Mouse (Mus musculus): ENCODE measurements around the gene Acap1. TPM values are rescaled to one million over a fixed set of nuclear protein-coding genes. Genes with fewer than 3 reads are reported as not detected.

The Acap1 gene
- total and polyA plus RNA-seq, 3 experiments: 39.6 to 70.9 (median 58.2) TPM

- TF ChIP-seq TBP (conservative IDR thresholded peaks at IDR 0.05; ENCODE audit: low read depth, low read length) (peak; percentile 84; the same call in 1 of the 2 replicates), ZNF384 (IDR thresholded peaks at IDR 0.05; ENCODE audit: low read depth, low read length) (no peak), JUN (IDR thresholded peaks at IDR 0.05; ENCODE audit: insufficient read depth, low read depth, low read length) (no peak), CHD2 (IDR thresholded peaks at IDR 0.05; ENCODE audit: low read length) (peak; percentile 55), MAFK (IDR thresholded peaks at IDR 0.05; ENCODE audit: insufficient replicate concordance, low read length) (no peak), HCFC1 (IDR thresholded peaks at IDR 0.05; ENCODE audit: low read depth, low read length) (no peak), RCOR1 (conservative IDR thresholded peaks at IDR 0.05; ENCODE audit: low read depth, low read length) (no peak; the same call in 1 of the 2 replicates), IRF4 (IDR thresholded peaks at IDR 0.05; ENCODE audit: low read depth, low read length) (peak; percentile 57), E2F4 (IDR thresholded peaks at IDR 0.05; ENCODE audit: insufficient replicate concordance, low read depth, low read length) (peak; percentile 79; the same call in 1 of the 2 replicates)
These were observed 5.4 kb upstream of the Acap1 start, which contains the start of the genes 2810408A11Rik and Neurl4 (continued) for GRCm38 (mm10) chr11:69900471-69901405.

- H3K9ac ChIP-seq (ENCODE audit: insufficient read depth, low read depth): no peak overlapping the region
These were observed 4.5 kb upstream of the Acap1 start for GRCm38 (mm10) chr11:69899870-69900269.

GRCm38 (mm10) chr11:69894671-69895070, 668 bp downstream of the Acap1 start:
- Histone ChIP-seq H3K4me2 (ENCODE audit: insufficient read depth, low read depth, poor library complexity, severe bottlenecking) (peak overlapping the region; percentile 46), H3K9ac (ENCODE audit: insufficient read depth, low read depth) (peak overlapping the region; percentile 74), H3K27ac (ENCODE audit: insufficient read depth, low read depth) (peak overlapping the region; percentile 37), H3K4me1 (ENCODE audit: control insufficient read depth in 1 of 2, insufficient read depth in 2 of 2) (peaks cover 5 to 30% of the 10 kb centered on the region in 2 experiments; a peak in 3 of 4 replicates), H3K27me3 (replicated peaks) (no peaks in the 10 kb centered on the region), H3K79me2 (replicated peaks; ENCODE audit: control insufficient read depth, extremely low read depth, insufficient read depth, poor library complexity, severe bottlenecking) (no peaks in the 10 kb centered on the region), H3K9me3 (replicated peaks; ENCODE audit: low read length) (no peaks in the 10 kb centered on the region), H3K4me3 (replicated peaks in 1 of 3; ENCODE audit: low read depth in 2 of 3, low read length in 2 of 3, poor library complexity in 1 of 3) (peak overlapping the region; percentile 53 to 65 (median 63)), H3K36me3 (replicated peaks in 1 of 2; ENCODE audit: control insufficient read depth in 1 of 2, insufficient read depth in 1 of 2, low read length in 1 of 2) (peaks cover 3 to 31% of the 10 kb centered on the region in 2 experiments)
- dilution Hi-C loops (cut with MboI; ENCODE audit: extremely low pct_ligation_motif_present, extremely low pct_unique_long_range_greater_than_20kb, low sequenced_read_pairs) (no loop called here), in situ Hi-C loops (cut with MboI; ENCODE audit: low pct_ligation_motif_present, low pct_unique_long_range_greater_than_20kb, low sequenced_read_pairs) (no loop called here)
- peak; percentile 84 for DNase-seq (ENCODE audit: extremely low read depth)
- no peak for TF ChIP-seq MAZ (IDR thresholded peaks at IDR 0.05; ENCODE audit: low read depth, low read length)
- TF ChIP-seq ZNF384 (IDR thresholded peaks at IDR 0.05; ENCODE audit: low read depth, low read length): peak; percentile 82
- 0 out of 2 replicates have a peak, but pooled peaks have one; percentile 12 for TF ChIP-seq MAX (IDR thresholded peaks at IDR 0.05; ENCODE audit: low read length)
- peak; percentile 51; the same call in 1 of the 2 replicates for TF ChIP-seq SIN3A (IDR thresholded peaks at IDR 0.05; ENCODE audit: low read length)
- TF ChIP-seq ELF1 (IDR thresholded peaks at IDR 0.05; ENCODE audit: low read depth, low read length): peak; percentile 77
- TF ChIP-seq HCFC1 (IDR thresholded peaks at IDR 0.05; ENCODE audit: low read depth, low read length): 0 out of 2 replicates have a peak, but pooled peaks have one; percentile 9
- peak; percentile 85; the same call in 1 of the 2 replicates for TF ChIP-seq CHD2 (IDR thresholded peaks at IDR 0.05; ENCODE audit: low read length)
- no peak for TF ChIP-seq ETS1 (conservative IDR thresholded peaks at IDR 0.05; ENCODE audit: low read depth, low read length)
- TF ChIP-seq IRF4 (IDR thresholded peaks at IDR 0.05; ENCODE audit: low read depth, low read length): no peak
- TF ChIP-seq MYC (IDR thresholded peaks at IDR 0.05; ENCODE audit: low read depth, low read length): no peak
- peak; percentile 65; the same call in 1 of the 2 replicates for TF ChIP-seq TBP (conservative IDR thresholded peaks at IDR 0.05; ENCODE audit: low read depth, low read length)
- no peak for TF ChIP-seq TCF12 (IDR thresholded peaks at IDR 0.05; ENCODE audit: low read depth, low read length)
- peak; percentile 51 for TF ChIP-seq POLR2A (IDR thresholded peaks at IDR 0.05; ENCODE audit: low read depth, low read length)
- peak; percentile 42; the same call in 1 of the 2 replicates for TF ChIP-seq BHLHE40 (IDR thresholded peaks at IDR 0.05; ENCODE audit: low read depth, low read length)

More at GRCm38 (mm10) chr11:69899870-69900269, 4.5 kb upstream of the Acap1 start:
- Histone ChIP-seq H3K27me3 (replicated peaks) (no peaks in the 10 kb centered on the region), H3K4me2 (ENCODE audit: insufficient read depth, low read depth, poor library complexity, severe bottlenecking) (no peak overlapping the region), H3K4me3 (replicated peaks in 1 of 3; ENCODE audit: low read depth in 2 of 3, low read length in 2 of 3, poor library complexity in 1 of 3) (no peak overlapping the region), H3K27ac (ENCODE audit: insufficient read depth, low read depth) (no peak overlapping the region), H3K36me3 (replicated peaks in 1 of 2; ENCODE audit: control insufficient read depth in 1 of 2, insufficient read depth in 1 of 2, low read length in 1 of 2) (peaks cover 17 to 19% of the 10 kb centered on the region in 2 experiments), H3K79me2 (replicated peaks; ENCODE audit: control insufficient read depth, extremely low read depth, insufficient read depth, poor library complexity, severe bottlenecking) (peaks cover 10% of the 10 kb centered on the region), H3K4me1 (ENCODE audit: control insufficient read depth in 1 of 2, insufficient read depth in 2 of 2) (peaks cover 10 to 36% of the 10 kb centered on the region in 2 experiments), H3K9me3 (replicated peaks; ENCODE audit: low read length) (no peaks in the 10 kb centered on the region)
- dilution Hi-C loops (cut with MboI; ENCODE audit: extremely low pct_ligation_motif_present, extremely low pct_unique_long_range_greater_than_20kb, low sequenced_read_pairs): no loop called here
- TF ChIP-seq NRF1 (IDR thresholded peaks at IDR 0.05; ENCODE audit: low read depth, low read length): no peak
- TF ChIP-seq MYC (IDR thresholded peaks at IDR 0.05; ENCODE audit: low read depth, low read length): no peak
- TF ChIP-seq EP300 (IDR thresholded peaks at IDR 0.05; ENCODE audit: low read length): no peak
- no peak for TF ChIP-seq SMC3 (IDR thresholded peaks at IDR 0.05; ENCODE audit: low read depth, low read length)
- no peak for TF ChIP-seq RCOR1 (conservative IDR thresholded peaks at IDR 0.05; ENCODE audit: low read depth, low read length)
- TF ChIP-seq ETS1 (conservative IDR thresholded peaks at IDR 0.05; ENCODE audit: low read depth, low read length): no peak
- no peak for TF ChIP-seq TCF12 (IDR thresholded peaks at IDR 0.05; ENCODE audit: low read depth, low read length)
- no peak for TF ChIP-seq POLR2AphosphoS2 (IDR thresholded peaks at IDR 0.05; ENCODE audit: low read depth, low read length)
- no peak for TF ChIP-seq ZMIZ1 (IDR thresholded peaks at IDR 0.05; ENCODE audit: low read depth, low read length)
- TF ChIP-seq PAX5 (IDR thresholded peaks at IDR 0.05; ENCODE audit: low read length): no peak
- no peak for TF ChIP-seq JUN (IDR thresholded peaks at IDR 0.05; ENCODE audit: insufficient read depth, low read depth, low read length)
- TF ChIP-seq GABPA (IDR thresholded peaks at IDR 0.05; ENCODE audit: insufficient replicate concordance, low read depth, low read length): no peak
- TF ChIP-seq ZKSCAN1 (IDR thresholded peaks at IDR 0.05; ENCODE audit: borderline replicate concordance, low read depth, low read length): no peak
- TF ChIP-seq BHLHE40 (IDR thresholded peaks at IDR 0.05; ENCODE audit: low read depth, low read length): no peak
- DNase-seq (ENCODE audit: extremely low read depth): no peak
- in situ Hi-C loops (cut with MboI; ENCODE audit: low pct_ligation_motif_present, low pct_unique_long_range_greater_than_20kb, low sequenced_read_pairs): no loop called here

All from CH12.LX (cell line).